Mouse (Mus musculus) bone marrow, adult 2 months (tissue): ENCODE measurements around the gene Cdh16. TPM values are rescaled to one million over a fixed set of nuclear protein-coding genes. Genes with fewer than 3 reads are reported as not detected.

Source experiments
- H3K27ac ChIP-seq: fragments of 200-500 bp; 2 replicates; pipeline ENCODE4 v1.5.1; 2012; ENCODE audit warnings: low read depth, mild to moderate bottlenecking, control low read depth, inconsistent platforms, low read length; ENCODE audit not compliant: control insufficient read depth, poor library complexity, insufficient read depth
- H3K4me1 ChIP-seq: fragments of 200-500 bp; 2 replicates; pipeline ENCODE4 v1.6.1; 2011; ENCODE audit warnings: low read length; ENCODE audit not compliant: control insufficient read depth, insufficient read depth
- H3K4me3 ChIP-seq: fragments of 200-500 bp; replicated peaks from 2 replicates; pipeline ENCODE3; 2011; ENCODE audit warnings: mild to moderate bottlenecking, low read depth, low read length, control low read depth; ENCODE audit not compliant: control insufficient read depth
- CTCF ChIP-seq: fragments of 200-500 bp; IDR thresholded peaks from 2 replicates; pipeline ENCODE4 v1.5.1; 2011; ENCODE audit warnings: low read length, control low read depth; ENCODE audit not compliant: control insufficient read depth, insufficient read depth
- POLR2A ChIP-seq: fragments of 200-500 bp; IDR thresholded peaks from 2 replicates; pipeline ENCODE4 v1.6.1; 2011; ENCODE audit warnings: low read depth, mild to moderate bottlenecking, control low read depth, low read length, borderline replicate concordance; ENCODE audit not compliant: control insufficient read depth
- WGBS: fragments of 180-500 bp; shearing (Covaris S2); methylation state at CpG from one replicate; pipeline ENCODE4 v1.1.7; 2018; 5-methylcytosine and 5-hydroxymethylcytosine counted together
- polyA plus RNA-seq: library from polyadenylated mRNA; stranded (reverse); fragments of >200 nt; gene quantifications from 2 replicates; pipeline ENCODE4 v1.2.4, GENCODE M21; 2011; ENCODE audit warnings: low replicate concordance; ENCODE audit not compliant: missing spikeins, insufficient read depth, insufficient read length

The Cdh16 gene
- polyA plus RNA-seq, 1 experiment, result 4.0 TPM

GRCm38 (mm10) chr8:104607944-104608343, 16.3 kb downstream of the Cdh16 start:
- WGBS, result 58% methylated on average over 2 of the region's 2 CpGs
- Histone ChIP-seq H3K4me3 (no peak overlapping the region), H3K4me1 (no peaks in the 10 kb centered on the region), H3K27ac (no peak overlapping the region)
- no peak for TF ChIP-seq CTCF
- TF ChIP-seq POLR2A, result no peak

DNA sequence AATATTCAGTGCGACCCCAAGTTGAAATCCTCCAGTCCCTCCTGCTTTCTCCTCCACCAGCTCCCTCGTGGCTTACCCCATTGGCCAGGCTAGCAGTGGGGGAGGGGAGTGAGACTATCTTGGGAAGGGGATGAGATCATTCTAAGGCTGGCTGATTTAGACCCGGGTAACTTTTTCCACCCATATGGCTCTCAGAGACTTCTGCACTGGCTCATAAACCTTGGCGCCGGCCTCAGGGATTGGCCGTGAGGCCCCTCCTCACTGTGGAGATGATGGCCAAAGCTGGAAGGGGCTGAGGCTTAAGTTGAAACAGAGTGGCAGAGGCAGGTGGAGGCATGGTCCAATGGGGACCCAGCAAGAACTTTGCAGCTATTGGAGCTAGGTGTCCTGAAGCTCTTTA, 17.9 kb downstream of the Cdh16 start:
- 54% methylated on average over 6 of the region's 6 CpGs for WGBS
- Histone ChIP-seq H3K27ac (no peak overlapping the region), H3K4me1 (no peaks in the 10 kb centered on the region), H3K4me3 (no peak overlapping the region)
- TF ChIP-seq CTCF (no peak), POLR2A (no peak)

GRCm38 (mm10) chr8:104603245-104603593, 21.0 kb downstream of the Cdh16 start:
- no peak overlapping the region for H3K27ac ChIP-seq

DNA sequence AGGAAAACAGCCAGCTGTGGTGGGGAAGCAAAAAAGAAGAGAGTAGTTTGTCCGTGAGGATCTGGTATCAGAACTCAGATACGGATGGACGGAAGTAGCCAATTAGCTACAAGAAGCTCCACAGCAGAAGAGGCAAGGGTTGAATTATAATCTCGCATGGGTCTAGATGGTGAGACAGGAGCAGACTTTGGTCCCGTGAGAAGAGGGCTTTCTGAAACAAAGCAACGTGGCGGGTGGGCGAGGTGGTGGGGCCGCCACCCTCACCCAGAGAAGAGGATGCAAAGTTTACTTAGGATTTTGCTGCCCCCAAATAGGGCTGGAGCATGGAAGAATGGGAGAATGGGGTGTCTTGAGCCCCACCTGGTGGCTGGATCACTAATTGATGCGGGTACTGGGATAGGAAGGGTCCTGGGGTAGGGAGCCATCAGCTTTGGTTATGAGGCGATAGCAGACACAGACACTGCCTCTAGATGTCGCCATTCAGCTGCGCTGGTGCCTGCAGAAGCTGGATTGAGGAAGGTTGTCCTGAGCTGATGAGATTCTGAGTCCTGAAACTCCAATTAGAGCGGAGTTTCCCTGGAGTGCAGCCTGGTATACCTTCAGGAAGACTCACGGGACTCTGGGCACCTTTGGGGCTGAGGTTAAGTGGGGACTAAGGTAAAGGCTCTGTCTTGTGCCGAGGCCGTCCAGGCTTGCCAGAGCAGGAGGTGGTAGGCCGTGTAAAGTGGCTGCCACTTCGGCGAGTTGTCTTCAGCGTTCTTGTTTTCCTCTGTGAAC, 21.5 kb downstream of the Cdh16 start:
- WGBS, result 29% methylated on average over 21 of the region's 21 CpGs
- no peaks in the 10 kb centered on the region for H3K4me1 ChIP-seq
- TF ChIP-seq POLR2A (no peak), CTCF (peak; percentile 94)
- H3K4me3 ChIP-seq, result no peak overlapping the region
- no peak overlapping the region for H3K27ac ChIP-seq

More at GRCm38 (mm10) chr8:104603245-104603593, 21.0 kb downstream of the Cdh16 start:
- WGBS, result 79% methylated on average over 4 of the region's 4 CpGs
- H3K4me3 ChIP-seq, result no peak overlapping the region
- TF ChIP-seq CTCF, result no peak
- no peaks in the 10 kb centered on the region for H3K4me1 ChIP-seq

GRCm38 (mm10) chr8:104601941-104602371, 22.2 kb downstream of the Cdh16 start:
- Histone ChIP-seq H3K4me3 (no peak overlapping the region), H3K27ac (no peak overlapping the region), H3K4me1 (no peaks in the 10 kb centered on the region)
- 3% methylated on average over 12 of the region's 12 CpGs for WGBS
- no peak for TF ChIP-seq POLR2A
- no peak for TF ChIP-seq CTCF

GRCm38 (mm10) chr8:104601386-104601785, 22.8 kb downstream of the Cdh16 start:
- TF ChIP-seq POLR2A (no peak), CTCF (no peak)
- H3K4me3 ChIP-seq, result no peak overlapping the region
- no peaks in the 10 kb centered on the region for H3K4me1 ChIP-seq
- 53% methylated on average over 7 of the region's 7 CpGs for WGBS
- no peak overlapping the region for H3K27ac ChIP-seq

DNA sequence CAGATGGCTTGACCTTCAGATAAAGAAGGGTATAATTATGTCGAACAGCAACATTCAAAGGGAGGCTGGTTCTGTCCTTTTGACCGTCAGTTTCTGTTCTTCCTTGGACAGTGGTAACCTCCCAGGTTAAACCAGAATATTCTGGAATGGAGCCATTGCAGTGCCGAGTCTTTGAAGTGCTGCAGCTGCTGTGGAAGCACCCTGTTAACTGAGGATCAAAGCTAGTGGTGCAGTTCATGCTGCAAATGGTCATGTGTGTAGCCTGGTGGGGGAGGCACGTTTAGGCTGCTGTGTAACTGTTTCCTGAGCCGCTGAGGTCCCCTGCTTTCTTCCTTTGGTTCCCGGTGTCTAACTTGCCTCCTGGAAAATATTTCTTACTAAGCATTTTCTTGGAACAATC, 25.7 kb downstream of the Cdh16 start:
- Histone ChIP-seq H3K27ac (no peak overlapping the region), H3K4me3 (no peak overlapping the region), H3K4me1 (no peaks in the 10 kb centered on the region)
- WGBS, result 75% methylated on average over 6 of the region's 6 CpGs
- TF ChIP-seq POLR2A (no peak), CTCF (no peak)

DNA sequence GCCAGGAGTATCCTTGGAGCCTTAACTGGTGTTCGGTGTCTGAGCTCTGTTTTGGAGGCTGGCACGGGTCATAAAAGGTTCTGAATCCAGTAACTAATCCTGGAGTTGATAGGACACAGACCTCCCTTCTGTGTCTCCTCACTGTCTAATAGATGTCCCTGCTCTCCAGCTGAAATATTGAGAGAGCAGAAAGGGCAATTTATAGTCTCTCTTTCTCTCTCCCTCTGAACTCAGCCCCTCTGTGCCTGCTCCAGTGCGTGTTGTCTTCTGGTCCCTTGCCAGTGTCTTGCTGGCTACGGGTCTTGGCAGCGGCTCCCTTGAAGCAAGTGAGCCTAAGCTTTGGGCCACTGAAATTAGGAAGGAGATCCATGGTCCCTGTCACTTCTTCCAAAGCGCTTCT, 26.5 kb downstream of the Cdh16 start:
- Histone ChIP-seq H3K27ac (no peak overlapping the region), H3K4me3 (no peak overlapping the region), H3K4me1 (no peaks in the 10 kb centered on the region)
- no peak for TF ChIP-seq POLR2A
- TF ChIP-seq CTCF, result no peak
- 89% methylated on average over 6 of the region's 6 CpGs for WGBS
